Mouse (Mus musculus): ENCODE measurements around the gene Fbxo39. TPM values are rescaled to one million over a fixed set of nuclear protein-coding genes. Genes with fewer than 3 reads are reported as not detected.
"Not testable (repeated sequence)": the region's sequence is repeated elsewhere in the genome, so short reads cannot be mapped to it uniquely, and the experiment has no call there.

Fbxo39 gene
- polyA plus RNA-seq, 1 experiment from 2014 or later = not detected

- no peaks in the 10 kb centered on the region for H3K9me3 ChIP-seq (replicated peaks)
- WGBS (ENCODE audit: insufficient replicate concordance) = 56% methylated on average over 5 of the region's 5 CpGs
- H3K36me3 ChIP-seq (replicated peaks) = no peaks in the 10 kb centered on the region
- H3K9ac ChIP-seq = no peak overlapping the region
- H3K4me2 ChIP-seq = no peak overlapping the region
- H3K27ac ChIP-seq (replicated peaks) = no peak overlapping the region
- peaks cover 47% of the 10 kb centered on the region for H3K27me3 ChIP-seq
- H3K4me3 ChIP-seq (replicated peaks) = no peak overlapping the region
- ATAC-seq (ENCODE audit: insufficient read depth) = no peak
- H3K4me1 ChIP-seq (replicated peaks) = no peaks in the 10 kb centered on the region
Measured at GRCm38 (mm10) chr11:72318026-72318425, 3.8 kb downstream of the Fbxo39 start.

- Histone ChIP-seq H3K27ac (replicated peaks) (no peak overlapping the region), H3K4me1 (replicated peaks) (no peaks in the 10 kb centered on the region), H3K36me3 (replicated peaks) (no peaks in the 10 kb centered on the region), H3K9ac (no peak overlapping the region), H3K4me3 (replicated peaks) (no peak overlapping the region), H3K27me3 (no peaks in the 10 kb centered on the region), H3K9me3 (replicated peaks) (no peaks in the 10 kb centered on the region), H3K4me2 (no peak overlapping the region)
- ATAC-seq (ENCODE audit: insufficient read depth) = no peak
- 50% methylated on average over 3 of the region's 3 CpGs for WGBS (ENCODE audit: insufficient replicate concordance)
Measured at GRCm38 (mm10) chr11:72324431-72324830, 10.2 kb downstream of the Fbxo39 start.

- ATAC-seq (ENCODE audit: insufficient read depth) = no peak
- Histone ChIP-seq H3K36me3 (replicated peaks) (no peaks in the 10 kb centered on the region), H3K27me3 (no peaks in the 10 kb centered on the region), H3K9me3 (replicated peaks) (no peaks in the 10 kb centered on the region), H3K4me2 (no peak overlapping the region), H3K9ac (no peak overlapping the region), H3K27ac (replicated peaks) (no peak overlapping the region), H3K4me1 (replicated peaks) (no peaks in the 10 kb centered on the region), H3K4me3 (replicated peaks) (no peak overlapping the region)
- WGBS (ENCODE audit: insufficient replicate concordance) = 59% methylated on average over 4 of the region's 4 CpGs
Measured at GRCm38 (mm10) chr11:72325701-72326100, 11.5 kb downstream of the Fbxo39 start.

GRCm38 (mm10) chr11:72332951-72333667 is 18.9 kb downstream of the Fbxo39 start:
- Histone ChIP-seq H3K4me2 (no peak overlapping the region), H3K4me3 (replicated peaks) (no peak overlapping the region), H3K9me3 (replicated peaks) (no peaks in the 10 kb centered on the region), H3K27me3 (no peaks in the 10 kb centered on the region), H3K4me1 (replicated peaks) (no peaks in the 10 kb centered on the region), H3K27ac (replicated peaks) (no peak overlapping the region), H3K36me3 (replicated peaks) (no peaks in the 10 kb centered on the region), H3K9ac (no peak overlapping the region)
- 67% methylated on average over 9 of the region's 9 CpGs for WGBS (ENCODE audit: insufficient replicate concordance)
- ATAC-seq (ENCODE audit: insufficient read depth) = no peak

GRCm38 (mm10) chr11:72334653-72335052 is 20.4 kb downstream of the Fbxo39 start:
- Histone ChIP-seq H3K36me3 (replicated peaks) (no peaks in the 10 kb centered on the region), H3K4me2 (no peak overlapping the region), H3K9me3 (replicated peaks) (no peaks in the 10 kb centered on the region), H3K27ac (replicated peaks) (no peak overlapping the region), H3K4me1 (replicated peaks) (no peaks in the 10 kb centered on the region), H3K27me3 (no peaks in the 10 kb centered on the region), H3K4me3 (replicated peaks) (no peak overlapping the region), H3K9ac (no peak overlapping the region)
- 51% methylated on average over 4 of the region's 4 CpGs for WGBS (ENCODE audit: insufficient replicate concordance)
- ATAC-seq (ENCODE audit: insufficient read depth) = no peak

GRCm38 (mm10) chr11:72336726-72337125 is 22.5 kb downstream of the Fbxo39 start:
- Histone ChIP-seq H3K27me3 (no peaks in the 10 kb centered on the region), H3K9ac (no peak overlapping the region), H3K4me2 (no peak overlapping the region), H3K27ac (replicated peaks) (no peak overlapping the region), H3K9me3 (replicated peaks) (no peaks in the 10 kb centered on the region), H3K36me3 (replicated peaks) (no peaks in the 10 kb centered on the region), H3K4me3 (replicated peaks) (no peak overlapping the region), H3K4me1 (replicated peaks) (no peaks in the 10 kb centered on the region)
- ATAC-seq (ENCODE audit: insufficient read depth) = no peak
- WGBS (ENCODE audit: insufficient replicate concordance) = 51% methylated on average over 8 of the region's 8 CpGs

- WGBS (ENCODE audit: insufficient replicate concordance) = 61% methylated on average over 5 of the region's 5 CpGs
- Histone ChIP-seq H3K4me1 (replicated peaks) (no peaks in the 10 kb centered on the region), H3K27me3 (no peaks in the 10 kb centered on the region), H3K4me3 (replicated peaks) (no peak overlapping the region), H3K36me3 (replicated peaks) (no peaks in the 10 kb centered on the region), H3K9me3 (replicated peaks) (no peaks in the 10 kb centered on the region), H3K27ac (replicated peaks) (no peak overlapping the region), H3K4me2 (no peak overlapping the region), H3K9ac (no peak overlapping the region)
- ATAC-seq (ENCODE audit: insufficient read depth) = no peak
Measured at GRCm38 (mm10) chr11:72338437-72338871, 24.2 kb downstream of the Fbxo39 start.

- 48% methylated on average over 4 of the region's 4 CpGs for WGBS (ENCODE audit: insufficient replicate concordance)
- H3K36me3 ChIP-seq (replicated peaks) = no peaks in the 10 kb centered on the region
- H3K4me1 ChIP-seq (replicated peaks) = no peaks in the 10 kb centered on the region
- H3K4me3 ChIP-seq (replicated peaks) = no peak overlapping the region
- ATAC-seq (ENCODE audit: insufficient read depth) = no peak
- no peaks in the 10 kb centered on the region for H3K9me3 ChIP-seq (replicated peaks)
- H3K27me3 ChIP-seq = no peaks in the 10 kb centered on the region
- H3K4me2 ChIP-seq = no peak overlapping the region
- H3K27ac ChIP-seq (replicated peaks) = no peak overlapping the region
- no peak overlapping the region for H3K9ac ChIP-seq
Measured at GRCm38 (mm10) chr11:72339716-72340115, 25.5 kb downstream of the Fbxo39 start.

- Histone ChIP-seq H3K36me3 (replicated peaks) (no peaks in the 10 kb centered on the region), H3K4me1 (replicated peaks) (no peaks in the 10 kb centered on the region), H3K4me3 (replicated peaks) (no peak overlapping the region), H3K27me3 (no peaks in the 10 kb centered on the region), H3K9ac (no peak overlapping the region), H3K9me3 (replicated peaks) (no peaks in the 10 kb centered on the region), H3K4me2 (no peak overlapping the region), H3K27ac (replicated peaks) (no peak overlapping the region)
- no peak for ATAC-seq (ENCODE audit: insufficient read depth)
- WGBS (ENCODE audit: insufficient replicate concordance) = 7% methylated on average over 7 of the region's 7 CpGs
Measured at GRCm38 (mm10) chr11:72342549-72343237, 28.4 kb downstream of the Fbxo39 start.

- H3K27me3 ChIP-seq; ATAC-seq (ENCODE audit: insufficient read depth); H3K27ac ChIP-seq (replicated peaks); H3K4me3 ChIP-seq (replicated peaks); H3K9ac ChIP-seq; H3K9me3 ChIP-seq (replicated peaks); H3K4me1 ChIP-seq (replicated peaks); H3K4me2 ChIP-seq; H3K36me3 ChIP-seq (replicated peaks): not testable (repeated sequence)
- WGBS (ENCODE audit: insufficient replicate concordance) = 74% methylated on average over 5 of the region's 5 CpGs
Measured at GRCm38 (mm10) chr11:72343238-72343625, 29.0 kb downstream of the Fbxo39 start.

GRCm38 (mm10) chr11:72343904-72344303 is 29.7 kb downstream of the Fbxo39 start:
- Histone ChIP-seq H3K4me3 (replicated peaks) (no peak overlapping the region), H3K9ac (no peak overlapping the region), H3K4me1 (replicated peaks) (no peaks in the 10 kb centered on the region), H3K27ac (replicated peaks) (no peak overlapping the region), H3K9me3 (replicated peaks) (no peaks in the 10 kb centered on the region), H3K36me3 (replicated peaks) (no peaks in the 10 kb centered on the region), H3K4me2 (no peak overlapping the region), H3K27me3 (no peaks in the 10 kb centered on the region)
- no peak for ATAC-seq (ENCODE audit: insufficient read depth)
- 23% methylated on average over 8 of the region's 8 CpGs for WGBS (ENCODE audit: insufficient replicate concordance)

Measured in liver, embryonic 15.5 days (tissue).